Mouse (Mus musculus): Measurements from ENCODE around the gene Dnal4. TPM values are rescaled to one million over a fixed set of nuclear protein-coding genes. Genes with fewer than 3 reads are reported as not detected.
A peak's percentile ranks its signal among the peaks of the same experiment; 100 is the strongest.

Dnal4 gene
- polyA plus RNA-seq, 1 experiment from 2014 or later = 28.6 TPM

- DNase-seq (ENCODE audit: low spot score) (no peak), ATAC-seq (replicated peaks; ENCODE audit: low FRiP score) (no peak)
- H3K27me3 ChIP-seq (replicated peaks; ENCODE audit: control insufficient read depth, insufficient read depth, low read length) = no peaks in the 10 kb centered on the region
- H3K4me2 ChIP-seq = no peak overlapping the region
- H3K9me3 ChIP-seq (ENCODE audit: control insufficient read depth, low read length) = no peaks in the 10 kb centered on the region
- no peak overlapping the region for H3K9ac ChIP-seq (ENCODE audit: low read depth, low read length)
- H3K4me3 ChIP-seq (ENCODE audit: low read depth, low read length) = no peak overlapping the region
- no peaks in the 10 kb centered on the region for H3K4me1 ChIP-seq (replicated peaks; ENCODE audit: control insufficient read depth, insufficient read depth, low read length)
- H3K36me3 ChIP-seq (ENCODE audit: control insufficient read depth, insufficient read depth, low read length) = peaks cover 18% of the 10 kb centered on the region
- 92% methylated on average over 11 of the region's 11 CpGs for WGBS
- no peak overlapping the region for H3K27ac ChIP-seq (ENCODE audit: low read depth, low read length)
Measured at GRCm38 (mm10) chr15:79725190-79725789, 52.4 kb downstream of the Dnal4 start.

GRCm38 (mm10) chr15:79723439-79723838 is 54.2 kb downstream of the Dnal4 start:
- peaks cover 29% of the 10 kb centered on the region for H3K36me3 ChIP-seq (ENCODE audit: control insufficient read depth, insufficient read depth, low read length)
- ATAC-seq (replicated peaks; ENCODE audit: low FRiP score) (no peak), DNase-seq (ENCODE audit: low spot score) (no peak)
- no peak overlapping the region for H3K4me2 ChIP-seq
- no peaks in the 10 kb centered on the region for H3K9me3 ChIP-seq (ENCODE audit: control insufficient read depth, low read length)
- no peak overlapping the region for H3K27ac ChIP-seq (ENCODE audit: low read depth, low read length)
- 25% methylated on average over 1 of the region's 1 CpGs for WGBS
- no peak overlapping the region for H3K9ac ChIP-seq (ENCODE audit: low read depth, low read length)
- H3K4me1 ChIP-seq (replicated peaks; ENCODE audit: control insufficient read depth, insufficient read depth, low read length) = no peaks in the 10 kb centered on the region
- no peak overlapping the region for H3K4me3 ChIP-seq (ENCODE audit: low read depth, low read length)
- H3K27me3 ChIP-seq (replicated peaks; ENCODE audit: control insufficient read depth, insufficient read depth, low read length) = no peaks in the 10 kb centered on the region

GRCm38 (mm10) chr15:79720796-79721195 is 56.9 kb downstream of the Dnal4 start:
- Histone ChIP-seq H3K4me3 (ENCODE audit: low read depth, low read length) (no peak overlapping the region), H3K4me2 (no peak overlapping the region), H3K27me3 (replicated peaks; ENCODE audit: control insufficient read depth, insufficient read depth, low read length) (no peaks in the 10 kb centered on the region), H3K27ac (ENCODE audit: low read depth, low read length) (no peak overlapping the region), H3K9ac (ENCODE audit: low read depth, low read length) (no peak overlapping the region), H3K9me3 (ENCODE audit: control insufficient read depth, low read length) (no peaks in the 10 kb centered on the region), H3K36me3 (ENCODE audit: control insufficient read depth, insufficient read depth, low read length) (peaks cover 41% of the 10 kb centered on the region), H3K4me1 (replicated peaks; ENCODE audit: control insufficient read depth, insufficient read depth, low read length) (no peaks in the 10 kb centered on the region)
- WGBS = 77% methylated on average over 4 of the region's 4 CpGs
- ATAC-seq (replicated peaks; ENCODE audit: low FRiP score) = no peak
- no peak for DNase-seq (ENCODE audit: low spot score)

- Histone ChIP-seq H3K4me1 (replicated peaks; ENCODE audit: control insufficient read depth, insufficient read depth, low read length) (no peaks in the 10 kb centered on the region), H3K27me3 (replicated peaks; ENCODE audit: control insufficient read depth, insufficient read depth, low read length) (no peaks in the 10 kb centered on the region), H3K4me3 (ENCODE audit: low read depth, low read length) (no peak overlapping the region), H3K4me2 (no peak overlapping the region), H3K27ac (ENCODE audit: low read depth, low read length) (no peak overlapping the region), H3K9me3 (ENCODE audit: control insufficient read depth, low read length) (no peaks in the 10 kb centered on the region), H3K36me3 (ENCODE audit: control insufficient read depth, insufficient read depth, low read length) (peaks cover 43% of the 10 kb centered on the region), H3K9ac (ENCODE audit: low read depth, low read length) (no peak overlapping the region)
- WGBS = 88% methylated on average over 8 of the region's 8 CpGs
- ATAC-seq (replicated peaks; ENCODE audit: low FRiP score) (no peak), DNase-seq (ENCODE audit: low spot score) (no peak)
Measured at GRCm38 (mm10) chr15:79720267-79720666, 57.4 kb downstream of the Dnal4 start.

- 93% methylated on average over 6 of the region's 6 CpGs for WGBS
- H3K36me3 ChIP-seq (ENCODE audit: control insufficient read depth, insufficient read depth, low read length) = peaks cover 48% of the 10 kb centered on the region
- H3K27ac ChIP-seq (ENCODE audit: low read depth, low read length) = 0 out of 2 replicates have a peak overlapping the region, but pooled peaks have one; percentile 5
- DNase-seq (ENCODE audit: low spot score) (no peak), ATAC-seq (replicated peaks; ENCODE audit: low FRiP score) (no peak)
- H3K9ac ChIP-seq (ENCODE audit: low read depth, low read length) = no peak overlapping the region
- H3K27me3 ChIP-seq (replicated peaks; ENCODE audit: control insufficient read depth, insufficient read depth, low read length) = no peaks in the 10 kb centered on the region
- no peaks in the 10 kb centered on the region for H3K4me1 ChIP-seq (replicated peaks; ENCODE audit: control insufficient read depth, insufficient read depth, low read length)
- H3K4me2 ChIP-seq = no peak overlapping the region
- H3K4me3 ChIP-seq (ENCODE audit: low read depth, low read length) = no peak overlapping the region
- no peaks in the 10 kb centered on the region for H3K9me3 ChIP-seq (ENCODE audit: control insufficient read depth, low read length)
Measured at GRCm38 (mm10) chr15:79716710-79717109, 60.9 kb downstream of the Dnal4 start.

GRCm38 (mm10) chr15:79715646-79716045 is 62.0 kb downstream of the Dnal4 start:
- 94% methylated on average over 7 of the region's 7 CpGs for WGBS
- Histone ChIP-seq H3K27ac (ENCODE audit: low read depth, low read length) (no peak overlapping the region), H3K9ac (ENCODE audit: low read depth, low read length) (no peak overlapping the region), H3K4me2 (no peak overlapping the region), H3K36me3 (ENCODE audit: control insufficient read depth, insufficient read depth, low read length) (peaks cover 47% of the 10 kb centered on the region), H3K9me3 (ENCODE audit: control insufficient read depth, low read length) (no peaks in the 10 kb centered on the region), H3K4me1 (replicated peaks; ENCODE audit: control insufficient read depth, insufficient read depth, low read length) (no peaks in the 10 kb centered on the region), H3K4me3 (ENCODE audit: low read depth, low read length) (no peak overlapping the region), H3K27me3 (replicated peaks; ENCODE audit: control insufficient read depth, insufficient read depth, low read length) (no peaks in the 10 kb centered on the region)
- DNase-seq (ENCODE audit: low spot score) (no peak), ATAC-seq (replicated peaks; ENCODE audit: low FRiP score) (no peak)

Other genes starting within 250 kb of the Dnal4 start
- 49.9 and 54.2 TPM in 2 replicates for gene Ddx17, start 231.1 kb downstream of the Dnal4 start, polyA plus RNA-seq (2014; fragmentation: Nextera tagmentation; extraction: Ambion mirVana)
- 0.88 and 0.94 TPM in 2 replicates for gene Dmc1, start 172.7 kb downstream of the Dnal4 start, polyA plus RNA-seq (2014; fragmentation: Nextera tagmentation; extraction: Ambion mirVana)
- 0.32 and 0.74 TPM in 2 replicates for gene Fam227a, start 118.9 kb downstream of the Dnal4 start, polyA plus RNA-seq (2014; fragmentation: Nextera tagmentation; extraction: Ambion mirVana)
- gene Cby1, start 118.7 kb downstream of the Dnal4 start, polyA plus RNA-seq (2014; fragmentation: Nextera tagmentation; extraction: Ambion mirVana) = 32.9 and 34.1 TPM in 2 replicates
- 306 and 326 TPM in 2 replicates for gene Tomm22, start 107.0 kb downstream of the Dnal4 start, polyA plus RNA-seq (2014; fragmentation: Nextera tagmentation; extraction: Ambion mirVana)
- gene Josd1, start 89.9 kb downstream of the Dnal4 start, polyA plus RNA-seq (2014; fragmentation: Nextera tagmentation; extraction: Ambion mirVana) = 25.9 and 28.3 TPM in 2 replicates
- 58.8 and 61.8 TPM in 2 replicates for gene Gtpbp1, start 87.0 kb downstream of the Dnal4 start, polyA plus RNA-seq (2014; fragmentation: Nextera tagmentation; extraction: Ambion mirVana)
- gene Sun2, start 35.3 kb downstream of the Dnal4 start, polyA plus RNA-seq (2014; fragmentation: Nextera tagmentation; extraction: Ambion mirVana) = 2.2 and 2.5 TPM in 2 replicates
- 0.27 and 0.43 TPM in 2 replicates for gene Nptxr, start 26.9 kb upstream of the Dnal4 start, polyA plus RNA-seq (2014; fragmentation: Nextera tagmentation; extraction: Ambion mirVana)
- not detected in 2 replicates for gene Npcd, start 56.4 kb upstream of the Dnal4 start, polyA plus RNA-seq (2014; fragmentation: Nextera tagmentation; extraction: Ambion mirVana)
- 16.3 and 16.8 TPM in 2 replicates for gene Cbx6, start 56.8 kb upstream of the Dnal4 start, polyA plus RNA-seq (2014; fragmentation: Nextera tagmentation; extraction: Ambion mirVana)
- 72.8 and 76.7 TPM in 2 replicates for gene Apobec3, start 113.8 kb upstream of the Dnal4 start, polyA plus RNA-seq (2014; fragmentation: Nextera tagmentation; extraction: Ambion mirVana)
- 2.5 TPM in 2 replicates for gene Cbx7, start 193.3 kb upstream of the Dnal4 start, polyA plus RNA-seq (2014; fragmentation: Nextera tagmentation; extraction: Ambion mirVana)
- 2.4 and 2.7 TPM in 2 replicates for gene Pdgfb, start 237.1 kb upstream of the Dnal4 start, polyA plus RNA-seq (2014; fragmentation: Nextera tagmentation; extraction: Ambion mirVana)